Mouse (Mus musculus) monocyte, adult 2 months (primary cell): ENCODE data around the gene Ranbp3l.
"Not testable (repeated sequence)": the region's sequence is repeated elsewhere in the genome, so short reads cannot be mapped to it uniquely, and the experiment has no call there.

Experiments
- DNase-seq, 2 experiments: peaks; one replicate each; pipeline ENCODE4 v3.0.0; 2022; ENCODE audit warnings: low spot score in 2 of 2, low read depth in 1 of 2

Gene Ranbp3l

DNA sequence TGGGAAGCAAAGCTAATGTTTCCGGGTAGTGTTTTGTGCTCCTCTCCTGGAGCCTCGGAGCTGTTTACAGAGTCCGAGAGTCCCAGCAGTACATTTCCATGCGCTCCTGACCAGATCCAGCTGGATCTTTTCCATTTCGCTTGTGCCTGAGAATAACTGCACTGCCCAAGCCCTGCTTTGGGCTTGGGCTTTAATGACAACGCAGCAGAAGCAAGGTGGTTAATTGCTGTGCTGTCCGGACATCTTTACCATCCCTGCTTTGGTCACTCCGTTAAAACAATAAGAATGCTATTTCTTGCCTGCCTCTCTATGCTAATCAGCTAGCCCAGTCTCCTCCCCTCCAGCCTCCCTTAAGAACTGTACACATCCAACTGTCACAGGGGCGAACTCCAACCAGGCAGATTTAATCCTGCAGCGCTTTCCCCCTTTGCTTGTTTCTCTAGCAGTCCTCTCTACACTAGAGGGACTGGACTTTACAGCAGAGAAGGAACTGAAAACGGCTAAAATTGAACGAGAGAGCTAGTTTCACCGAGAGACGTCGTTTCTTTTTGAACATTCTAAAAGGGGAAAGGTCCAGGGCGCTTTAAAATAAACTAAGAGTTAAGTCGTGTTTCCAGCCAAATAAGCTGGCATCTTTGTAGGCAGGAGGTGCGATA, at the start of gene Ranbp3l:
Gene Ranbp3l, plus strand, starts transcription at position 377 of the 656 bp plus-strand sequence.
- no peak for DNase-seq

DNA sequence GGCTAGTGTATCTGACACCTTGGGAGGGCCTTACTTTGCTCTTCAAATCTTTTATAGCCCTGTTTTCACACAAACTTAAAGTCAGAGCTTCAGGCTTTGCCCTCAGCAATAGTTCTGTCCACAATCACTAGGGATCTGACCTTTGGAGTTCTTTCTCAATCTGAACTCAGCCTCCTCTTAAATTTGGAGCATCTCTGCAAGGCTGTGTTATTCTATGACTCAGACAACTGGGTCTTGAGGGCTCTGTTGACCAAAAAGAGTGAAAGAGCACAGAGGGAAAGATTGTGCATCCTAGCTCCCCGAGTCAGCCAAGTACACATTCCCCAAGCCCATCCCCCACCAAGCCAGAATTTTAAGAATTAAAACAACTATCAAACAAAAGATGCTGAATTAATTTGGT, 37.7 kb upstream of the Ranbp3l start:
- DNase-seq, result no peak

- DNase-seq, result no peak
Measured at GRCm38 (mm10) chr15:8936911-8937310, 30.8 kb upstream of the Ranbp3l start.

DNA sequence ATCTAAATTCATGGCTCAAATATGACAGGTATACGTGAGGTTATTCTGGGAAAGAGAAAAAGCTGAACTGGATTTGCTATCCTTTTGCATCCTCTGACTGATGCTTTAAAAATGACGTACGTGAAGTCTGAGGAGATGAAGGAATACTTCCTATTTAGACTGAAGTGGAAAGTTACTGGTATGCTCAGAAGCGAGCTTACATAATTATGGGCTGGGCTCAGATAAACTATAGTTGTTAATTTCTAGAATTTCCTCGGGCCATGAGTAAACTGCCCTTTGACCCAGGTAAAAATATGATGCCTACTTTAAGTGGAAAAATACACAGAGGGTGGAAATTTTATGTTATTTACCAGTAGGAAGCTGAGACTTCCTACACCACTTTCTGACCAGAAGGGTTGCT, 26.9 kb upstream of the Ranbp3l start:
- no peak for DNase-seq

- DNase-seq, result no peak
Measured at GRCm38 (mm10) chr15:8950856-8951255, 16.9 kb upstream of the Ranbp3l start.

DNA sequence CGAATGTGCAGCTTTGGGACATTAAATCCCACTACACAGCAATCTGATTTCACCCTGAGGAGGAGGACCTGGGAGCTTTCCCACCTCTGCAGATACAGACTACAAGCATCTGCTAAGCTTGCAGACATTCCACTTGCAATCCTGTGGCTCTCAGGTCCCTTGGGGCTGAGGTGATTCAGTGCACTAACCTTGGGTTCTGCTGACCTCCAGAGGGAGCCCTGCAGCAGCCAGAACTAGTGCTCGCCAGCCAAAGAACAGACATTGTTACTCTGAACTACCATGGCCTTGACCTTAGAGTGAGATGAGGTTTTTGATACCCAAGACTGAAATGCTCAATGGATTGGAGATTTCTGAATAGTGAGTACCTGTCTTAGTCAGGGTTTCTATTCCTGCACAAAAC, 4.4 kb upstream of the Ranbp3l start:
- no peak for DNase-seq

DNA sequence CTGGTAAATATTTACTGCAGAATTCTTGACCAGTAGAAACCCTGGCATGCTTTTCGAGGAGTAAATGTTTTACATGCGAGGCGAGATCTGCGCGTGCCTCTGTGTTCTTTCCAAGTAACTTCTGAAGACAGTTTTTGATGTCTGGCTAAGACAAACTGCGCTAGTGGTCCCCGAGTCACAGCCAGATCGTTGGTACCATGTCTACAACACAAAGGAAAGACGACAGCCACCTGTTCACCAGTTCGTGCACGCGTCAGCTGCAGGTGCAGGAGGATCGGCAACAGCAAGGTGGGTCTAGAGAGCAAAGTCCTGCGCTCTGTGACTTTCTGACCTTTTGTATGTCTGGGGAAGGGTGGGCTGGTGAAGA, 463 bp downstream of the Ranbp3l start:
- DNase-seq, result no peak

DNA sequence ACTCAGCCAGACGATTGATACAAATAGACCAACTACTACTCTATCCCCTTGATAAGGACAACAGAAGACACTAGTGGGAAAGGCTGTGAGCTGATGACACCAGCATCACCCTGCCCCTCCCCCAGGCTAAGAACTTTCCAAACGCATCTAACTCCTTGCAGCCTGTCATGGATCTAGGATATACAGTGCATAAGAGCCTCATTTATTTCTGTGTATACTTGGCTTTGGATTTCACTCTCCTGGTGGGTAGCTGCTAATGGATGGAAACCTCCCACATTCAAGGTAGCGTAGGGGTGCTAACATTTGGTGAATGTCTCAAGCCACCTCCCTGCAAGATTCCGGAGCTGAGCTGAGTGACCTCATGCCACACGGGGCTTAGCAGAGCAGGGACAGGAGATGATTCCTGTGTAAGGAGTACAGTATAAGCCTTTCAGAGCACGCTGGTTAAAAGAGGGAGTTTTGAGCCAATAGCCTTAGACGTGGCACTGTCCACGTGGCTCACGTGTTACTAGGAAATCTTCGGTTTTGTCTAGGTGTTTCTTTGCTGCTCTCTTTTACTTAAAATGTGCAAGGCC, 1.4 kb downstream of the Ranbp3l start:
- DNase-seq, result no peak

GRCm38 (mm10) chr15:8991211-8991610, 23.5 kb downstream of the Ranbp3l start:
- DNase-seq, result no peak

DNA sequence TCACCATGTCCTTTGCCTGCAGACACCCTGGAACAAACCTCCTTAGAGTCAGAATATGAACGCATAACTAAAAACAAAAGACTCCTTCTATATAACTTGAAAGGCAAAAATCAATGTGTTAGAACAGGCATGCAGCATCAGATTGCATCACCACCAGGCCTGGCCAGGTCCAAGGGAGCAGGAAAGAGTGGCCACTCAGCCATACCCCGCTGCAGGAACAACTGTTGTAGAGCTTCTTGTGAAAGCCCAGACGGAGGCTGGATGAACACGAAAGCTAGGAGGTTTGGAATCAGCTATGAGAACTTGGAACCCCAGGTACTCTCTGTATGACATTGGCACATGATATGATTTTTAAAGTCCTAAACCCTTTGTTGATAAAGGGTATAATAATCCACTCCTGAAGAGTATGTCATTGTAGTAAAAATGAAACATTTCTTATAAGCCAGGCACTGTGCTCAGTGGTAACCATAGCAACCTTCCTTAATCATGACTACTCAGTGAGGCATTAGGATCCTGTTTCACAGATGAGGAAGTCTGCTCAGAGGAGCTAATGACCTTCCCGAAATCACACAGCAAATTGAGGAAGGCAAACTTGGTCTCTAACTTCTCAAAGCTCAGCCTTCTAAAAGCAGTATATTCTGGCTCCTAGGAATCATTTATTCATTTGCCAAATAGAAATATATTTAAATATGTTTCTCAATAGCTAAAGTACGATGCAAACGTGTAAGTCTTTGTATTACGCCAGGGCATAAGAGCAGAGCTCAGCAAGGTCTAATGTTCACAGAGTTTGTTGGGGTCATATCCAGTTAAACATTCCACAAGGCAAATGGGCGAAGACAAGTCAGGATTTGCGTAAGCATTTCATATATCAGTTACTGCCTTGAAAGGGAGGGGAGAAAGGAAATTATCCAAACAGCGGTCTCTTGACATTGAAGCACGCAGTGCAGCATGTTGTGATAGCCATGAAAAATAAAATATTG, 24.4 kb downstream of the Ranbp3l start:
- DNase-seq, result no peak

- DNase-seq, result no peak
Measured at GRCm38 (mm10) chr15:8994608-8995277, 27.0 kb downstream of the Ranbp3l start.

- no peak for DNase-seq
Measured at GRCm38 (mm10) chr15:8995490-8995889, 27.7 kb downstream of the Ranbp3l start.

DNA sequence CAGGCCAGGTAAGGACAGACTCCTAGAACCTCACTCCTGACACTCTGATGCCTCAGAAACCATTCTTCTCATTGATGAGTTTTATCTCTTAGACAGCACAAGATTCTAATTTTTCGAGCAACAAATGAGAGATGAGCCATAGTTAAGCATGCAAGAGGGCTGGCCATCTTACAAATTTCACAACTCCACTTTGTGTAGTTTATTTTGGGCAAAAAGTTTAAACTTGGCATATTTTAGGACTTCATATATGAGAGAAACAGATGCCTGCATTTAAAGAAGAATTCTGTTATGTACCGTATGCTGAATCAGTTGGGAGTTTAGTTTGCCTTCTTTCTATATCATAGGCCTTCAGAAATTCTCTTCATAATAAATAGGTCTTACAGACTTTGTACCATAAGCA, 35.0 kb downstream of the Ranbp3l start:
- no peak for DNase-seq

DNA sequence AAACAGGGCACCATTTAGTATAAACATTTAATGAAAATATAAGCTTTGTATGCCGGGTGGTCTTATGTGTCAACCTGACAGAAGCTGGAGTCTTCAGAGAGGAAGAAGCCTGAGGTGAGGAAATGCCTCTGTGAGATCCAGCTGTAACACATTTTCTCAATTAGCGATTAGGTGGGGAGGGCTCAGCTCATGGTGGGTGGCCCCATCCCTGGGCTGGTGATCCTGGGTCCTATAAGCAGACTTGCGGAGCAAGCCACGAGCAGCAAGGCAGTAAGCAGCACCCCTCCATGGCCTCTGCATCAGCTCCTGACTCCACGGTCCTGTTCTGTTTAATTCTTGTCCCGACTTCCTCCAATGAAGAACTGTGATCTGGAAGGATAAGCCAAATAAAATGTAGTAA, 41.4 kb downstream of the Ranbp3l start:
- DNase-seq, result no peak

DNA sequence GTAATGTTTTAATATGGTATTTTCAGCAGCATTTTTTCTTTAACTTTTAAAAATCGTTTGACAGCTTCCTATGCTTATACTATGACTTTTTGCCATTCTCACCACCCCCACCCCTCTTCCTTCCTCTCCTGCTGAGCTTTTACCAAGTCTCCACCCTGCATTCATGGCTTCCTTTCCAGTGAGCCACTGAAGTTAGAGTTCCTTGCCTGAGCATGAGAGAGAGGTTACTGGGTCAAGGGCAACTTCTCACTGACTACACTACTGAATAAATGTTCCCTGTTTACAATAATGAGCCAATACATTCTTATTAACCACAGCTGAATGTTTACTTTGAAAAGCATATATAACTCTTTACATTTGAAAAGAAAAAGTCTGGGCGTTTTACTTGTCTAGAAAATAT, 46.8 kb downstream of the Ranbp3l start:
- DNase-seq, result no peak

- DNase-seq, result not testable (repeated sequence)
Measured at GRCm38 (mm10) chr15:9015496-9015895, 47.7 kb downstream of the Ranbp3l start.

- DNase-seq, result no peak
Measured at GRCm38 (mm10) chr15:9055704-9056103, 88.0 kb downstream of the Ranbp3l start.

DNA sequence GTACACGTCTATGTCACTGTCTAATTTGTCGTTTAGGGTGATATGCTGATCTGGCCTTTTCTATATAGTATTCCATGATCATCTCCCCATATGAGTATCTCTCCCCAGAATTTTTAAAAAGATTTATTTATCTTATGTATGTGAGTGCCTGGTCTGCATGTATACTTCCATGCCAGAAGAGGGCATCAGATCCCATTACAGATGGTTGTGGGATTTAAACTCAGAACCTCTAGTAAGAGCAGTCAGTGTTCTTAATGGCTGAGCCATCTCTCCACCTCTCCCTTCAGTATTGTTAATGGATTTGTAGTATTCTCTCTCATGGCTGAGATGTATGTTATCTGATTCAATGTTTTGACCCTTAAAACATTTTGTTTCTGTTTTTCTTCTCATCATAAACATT, 92.1 kb downstream of the Ranbp3l start:
- no peak for DNase-seq

DNA sequence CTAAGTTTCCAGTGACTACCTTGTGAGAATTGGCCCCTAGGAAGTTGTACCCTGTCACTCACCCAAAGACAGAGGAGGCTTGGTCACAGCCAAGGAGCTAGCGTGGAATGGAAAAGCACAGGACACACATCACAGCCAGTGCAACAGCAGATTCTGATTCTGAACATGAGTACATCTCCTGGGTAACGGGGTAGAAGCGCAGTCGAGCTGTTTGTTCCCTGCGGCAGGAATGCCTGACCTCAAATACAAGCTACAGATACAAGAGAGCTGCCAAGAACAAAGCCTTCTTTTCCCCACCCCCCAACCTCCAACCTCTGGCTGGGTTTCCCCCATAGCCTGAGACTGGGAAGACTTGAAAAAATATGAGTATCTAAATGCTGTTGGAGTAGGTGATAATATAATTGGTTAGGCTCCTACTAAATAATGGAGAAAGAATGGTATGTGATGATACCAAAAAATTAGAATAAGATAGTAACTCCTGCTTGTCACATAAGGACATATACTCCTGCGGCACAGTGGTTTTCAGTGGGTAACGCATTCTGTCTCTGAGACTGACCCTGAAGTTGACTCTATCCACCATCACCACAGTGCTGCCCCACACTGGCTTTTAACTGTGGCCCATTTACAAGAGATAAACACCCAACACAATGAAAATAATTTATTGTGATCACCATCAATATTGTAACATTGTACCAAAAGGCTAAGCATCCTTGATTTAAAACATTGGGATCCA, 93.6 kb downstream of the Ranbp3l start:
- DNase-seq, result no peak

DNA sequence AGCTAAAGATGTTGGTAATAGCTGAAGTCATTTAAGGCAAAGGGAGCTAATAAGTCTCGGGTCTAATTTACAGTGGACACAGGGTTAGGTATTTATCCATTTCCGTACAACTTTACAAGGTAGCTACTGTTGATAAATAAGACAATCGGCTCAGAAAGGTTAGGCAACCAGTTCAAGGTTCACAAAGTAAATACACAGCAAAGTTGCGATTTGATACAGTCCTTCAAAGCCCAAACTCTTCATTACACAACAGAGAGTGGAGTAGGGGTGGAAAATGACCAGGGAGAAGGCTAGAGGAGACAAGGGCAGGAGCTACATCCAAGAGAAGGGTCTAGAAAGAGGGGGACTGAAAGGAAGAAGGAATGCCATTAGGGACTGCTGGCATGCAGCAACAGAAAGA, 101.1 kb downstream of the Ranbp3l start:
- DNase-seq, result no peak

DNA sequence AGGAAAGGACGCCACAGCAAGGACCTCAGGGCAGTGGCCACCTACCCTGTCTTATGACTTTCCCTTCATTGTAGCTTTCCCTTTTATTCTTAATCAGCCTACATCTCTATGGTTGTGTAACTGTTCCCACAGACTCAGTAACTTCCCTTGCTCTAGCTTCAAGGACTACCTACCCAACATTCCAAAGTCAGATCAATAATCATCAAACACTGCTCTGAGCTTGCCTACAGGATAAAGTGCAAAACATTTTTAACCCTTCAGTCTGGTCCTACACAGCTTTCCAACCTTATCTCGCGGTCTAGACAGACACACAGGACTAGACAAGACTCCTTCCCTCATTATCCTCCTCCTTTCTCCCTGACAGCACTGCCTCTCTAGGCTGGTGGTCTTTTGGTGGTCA, 102.6 kb downstream of the Ranbp3l start:
- no peak for DNase-seq
